Mouse (Mus musculus): ENCODE data around the gene Lrrc8d.

The Lrrc8d gene

DNA sequence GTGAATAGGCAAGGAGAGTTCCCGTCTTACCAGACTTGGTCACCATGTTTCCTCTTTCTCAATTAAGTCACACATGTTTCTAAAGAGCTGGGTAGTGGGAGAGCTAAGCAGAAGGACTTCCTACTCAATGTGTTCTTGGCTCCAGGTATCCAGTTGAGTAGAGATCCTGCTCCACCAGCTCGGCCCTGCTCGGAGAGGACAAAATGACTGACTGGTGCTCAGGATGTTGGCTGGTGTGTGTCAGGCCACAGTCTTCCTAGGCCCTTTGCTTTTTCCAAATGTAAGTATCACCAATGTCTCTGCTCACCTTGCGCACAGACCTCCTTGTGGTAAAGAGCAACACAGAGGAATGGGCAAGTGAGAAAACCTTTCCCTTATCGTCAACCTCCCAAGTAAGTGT is 161.8 kb downstream of the Lrrc8d start:
- TF ChIP-seq GATA4 (IDR thresholded peaks at IDR 0.05; ENCODE audit: insufficient replicate concordance, low read length) = no peak

DNA sequence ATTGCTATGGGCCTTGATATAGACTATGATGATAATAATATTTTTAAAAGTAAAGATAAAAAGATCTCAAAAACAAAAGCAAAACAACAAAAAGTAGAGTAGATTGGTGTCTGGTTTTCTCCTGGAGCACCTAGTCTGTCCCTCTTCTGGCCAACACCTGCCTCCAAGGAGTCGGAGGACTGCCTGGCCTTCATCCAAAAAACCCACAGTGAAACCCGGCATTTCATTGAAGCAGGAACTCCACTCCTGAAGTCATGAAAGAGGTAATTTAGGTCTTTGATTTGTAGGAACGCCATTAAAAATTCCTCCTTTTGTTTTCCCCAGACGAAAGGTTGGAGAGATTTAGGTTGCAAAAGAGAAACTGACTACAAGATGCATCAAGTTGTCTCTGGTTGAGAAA is 167.7 kb downstream of the Lrrc8d start:
- no peak for TF ChIP-seq GATA4 (IDR thresholded peaks at IDR 0.05; ENCODE audit: insufficient replicate concordance, low read length)

DNA sequence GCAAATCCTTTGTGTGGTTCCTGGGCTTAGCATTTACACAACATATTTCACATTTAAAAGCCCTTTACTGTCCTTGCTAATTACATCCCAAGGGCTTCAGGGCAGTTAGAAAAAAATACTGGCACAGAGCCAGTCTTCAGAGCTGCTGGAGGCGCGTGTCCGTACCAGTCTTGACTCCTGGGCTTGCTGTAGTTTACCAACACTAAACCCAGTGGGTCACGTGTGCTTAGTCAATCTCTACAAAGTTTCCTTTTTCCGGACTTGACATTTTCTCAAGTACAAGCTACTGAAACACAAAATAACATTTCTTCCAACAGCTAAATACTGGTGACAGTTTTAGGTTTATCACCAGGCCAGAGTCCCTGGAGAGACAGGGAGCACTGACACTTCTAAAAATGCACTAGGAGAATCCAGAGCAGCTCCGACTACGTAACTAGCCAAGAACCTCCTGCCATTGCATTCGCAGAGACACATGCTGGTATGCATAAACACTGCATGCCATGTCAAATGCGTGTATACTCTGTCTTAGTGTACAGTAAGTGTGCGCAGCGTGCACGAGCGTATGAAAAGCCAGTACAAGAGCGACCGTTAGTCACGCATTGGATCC is 168.2 kb downstream of the Lrrc8d start:
- TF ChIP-seq GATA4 (IDR thresholded peaks at IDR 0.05; ENCODE audit: insufficient replicate concordance, low read length) = no peak

DNA sequence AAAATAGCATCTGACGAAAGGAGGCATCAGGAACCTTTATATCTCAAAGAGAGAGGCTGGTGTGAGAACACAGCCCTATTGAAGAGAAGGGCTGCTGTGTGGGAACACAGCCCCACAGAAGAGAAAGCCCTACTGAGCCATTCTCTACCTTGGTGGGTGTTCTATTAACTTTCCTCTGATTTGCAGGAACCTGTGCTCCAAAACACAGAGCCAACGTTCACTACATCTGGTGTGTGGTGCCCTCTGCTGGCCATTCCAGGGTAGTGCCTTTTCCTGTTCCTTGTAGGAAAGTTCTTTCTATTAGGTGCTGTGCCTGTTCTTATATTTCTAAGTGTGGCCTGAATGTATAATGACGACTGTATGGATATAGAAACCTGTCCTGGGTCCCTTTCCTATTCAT is 168.8 kb downstream of the Lrrc8d start:
- no peak for TF ChIP-seq GATA4 (IDR thresholded peaks at IDR 0.05; ENCODE audit: insufficient replicate concordance, low read length)

DNA sequence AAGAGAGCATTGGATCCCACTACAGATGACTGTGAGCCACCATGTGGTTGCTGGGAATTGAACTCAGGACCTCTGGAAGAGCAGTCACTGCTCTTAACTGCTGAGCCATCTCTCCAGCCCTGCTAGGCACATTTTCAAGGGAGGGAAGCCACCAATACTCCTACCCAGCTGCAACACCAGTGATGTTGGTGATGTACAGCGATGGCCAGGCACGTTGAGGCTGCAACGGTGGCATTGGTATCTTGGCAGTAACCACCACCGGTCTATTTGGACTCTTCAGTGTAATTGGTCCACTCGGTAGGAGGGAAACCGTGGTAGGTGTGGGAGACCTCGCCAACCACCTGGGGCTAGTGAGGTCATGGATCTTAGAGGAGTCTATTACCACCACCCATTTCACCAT is 170.0 kb downstream of the Lrrc8d start:
- no peak for TF ChIP-seq GATA4 (IDR thresholded peaks at IDR 0.05; ENCODE audit: insufficient replicate concordance, low read length)

DNA sequence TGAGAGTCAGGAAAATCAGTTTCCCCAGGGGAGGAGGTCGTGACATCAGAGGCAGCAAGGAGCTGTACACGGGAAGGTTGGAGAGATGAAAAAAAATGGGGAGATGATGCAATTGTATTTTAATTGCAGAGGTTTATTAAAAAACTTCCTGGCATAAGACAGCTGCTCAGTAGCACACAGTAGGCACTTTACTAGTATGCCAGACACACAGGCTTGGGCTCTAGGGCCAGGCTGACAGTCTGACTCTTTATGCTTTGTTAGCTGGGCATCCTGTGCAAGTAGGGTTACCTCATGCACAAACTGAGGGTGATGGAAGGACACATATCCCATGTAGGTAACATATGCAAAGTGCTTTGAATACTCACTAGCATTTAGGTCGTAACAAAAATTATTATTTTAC is 171.4 kb downstream of the Lrrc8d start:
- no peak for TF ChIP-seq GATA4 (IDR thresholded peaks at IDR 0.05; ENCODE audit: insufficient replicate concordance, low read length)

DNA sequence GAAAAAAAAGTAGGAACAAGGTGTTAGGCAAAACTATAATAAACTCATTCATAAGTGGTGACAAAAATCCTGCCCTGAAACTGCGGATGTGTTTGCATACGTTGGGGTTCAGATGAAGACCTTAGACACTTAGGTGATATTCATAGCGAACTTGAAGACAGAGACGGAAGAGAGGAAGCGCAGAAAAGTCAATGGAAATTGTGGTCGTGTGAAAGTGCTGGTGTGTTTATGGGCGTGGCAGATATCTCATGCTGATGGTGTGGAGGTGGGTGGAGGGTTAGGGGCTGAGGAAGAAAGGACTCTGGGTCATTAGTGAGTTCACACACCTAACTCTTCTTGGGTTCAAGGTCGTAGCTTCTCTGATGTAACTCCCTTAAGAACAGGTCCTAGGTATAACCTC is 172.4 kb downstream of the Lrrc8d start:
- TF ChIP-seq GATA4 (IDR thresholded peaks at IDR 0.05; ENCODE audit: insufficient replicate concordance, low read length) = no peak

DNA sequence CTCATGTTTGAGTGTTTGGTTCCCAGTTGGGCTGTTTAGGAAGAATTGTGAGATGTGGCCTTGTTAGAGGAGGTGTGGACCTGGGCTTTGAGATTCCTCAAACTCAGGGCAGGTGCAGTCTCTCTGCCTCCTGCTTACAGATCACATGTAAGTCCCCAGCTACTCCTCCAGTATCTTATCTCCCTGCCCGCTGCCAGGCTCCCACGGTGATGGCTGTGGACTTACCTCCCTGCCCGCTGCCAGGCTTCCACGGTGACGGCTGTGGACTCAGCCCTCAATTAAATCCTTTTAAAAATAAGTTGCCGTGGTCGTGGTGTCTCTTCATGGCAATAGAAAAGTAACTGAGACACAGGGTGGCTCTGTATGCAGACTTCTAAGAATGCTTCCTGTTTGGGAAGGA is 173.1 kb downstream of the Lrrc8d start:
- TF ChIP-seq GATA4 (IDR thresholded peaks at IDR 0.05; ENCODE audit: insufficient replicate concordance, low read length) = no peak

DNA sequence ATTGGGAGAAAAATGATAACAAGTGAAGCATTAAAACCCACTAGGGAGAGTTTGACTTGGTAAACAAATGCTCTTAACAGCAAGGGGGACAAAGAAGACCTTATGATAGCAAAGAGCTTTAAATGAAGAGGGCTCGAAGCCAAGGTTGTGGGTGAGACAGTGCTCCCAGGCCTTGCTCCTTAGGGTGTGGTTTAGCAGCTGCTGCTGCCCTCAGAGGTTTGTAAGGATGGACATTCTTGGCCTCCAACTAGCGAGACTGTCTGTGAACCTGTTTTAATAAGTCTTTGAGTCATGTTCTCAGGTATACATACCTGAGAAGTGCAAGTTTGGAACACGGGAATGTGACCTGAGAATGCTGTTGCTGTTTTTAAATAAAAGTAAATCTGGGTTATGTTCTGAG is 174.0 kb downstream of the Lrrc8d start:
- no peak for TF ChIP-seq GATA4 (IDR thresholded peaks at IDR 0.05; ENCODE audit: insufficient replicate concordance, low read length)

DNA sequence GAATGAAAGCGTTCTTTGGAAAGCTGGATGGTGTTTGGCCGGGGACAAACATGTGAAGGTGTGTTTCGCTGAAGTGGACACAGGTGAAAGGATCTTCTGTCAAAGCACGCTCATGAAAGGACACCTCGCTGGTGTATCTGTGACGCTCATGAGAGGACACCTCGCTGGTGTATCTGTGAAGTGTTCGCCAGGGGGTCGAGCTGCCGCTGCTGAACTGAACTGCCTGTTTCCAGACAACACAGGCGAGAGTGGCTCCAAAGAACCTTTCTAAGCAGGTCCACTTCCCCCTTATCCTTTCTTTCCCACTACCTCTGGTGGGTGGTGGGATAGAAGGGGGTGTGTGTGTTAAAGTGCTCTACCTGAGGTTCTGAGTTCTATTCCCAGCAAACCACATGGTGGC is 174.7 kb downstream of the Lrrc8d start:
- TF ChIP-seq GATA4 (IDR thresholded peaks at IDR 0.05; ENCODE audit: insufficient replicate concordance, low read length) = no peak

DNA sequence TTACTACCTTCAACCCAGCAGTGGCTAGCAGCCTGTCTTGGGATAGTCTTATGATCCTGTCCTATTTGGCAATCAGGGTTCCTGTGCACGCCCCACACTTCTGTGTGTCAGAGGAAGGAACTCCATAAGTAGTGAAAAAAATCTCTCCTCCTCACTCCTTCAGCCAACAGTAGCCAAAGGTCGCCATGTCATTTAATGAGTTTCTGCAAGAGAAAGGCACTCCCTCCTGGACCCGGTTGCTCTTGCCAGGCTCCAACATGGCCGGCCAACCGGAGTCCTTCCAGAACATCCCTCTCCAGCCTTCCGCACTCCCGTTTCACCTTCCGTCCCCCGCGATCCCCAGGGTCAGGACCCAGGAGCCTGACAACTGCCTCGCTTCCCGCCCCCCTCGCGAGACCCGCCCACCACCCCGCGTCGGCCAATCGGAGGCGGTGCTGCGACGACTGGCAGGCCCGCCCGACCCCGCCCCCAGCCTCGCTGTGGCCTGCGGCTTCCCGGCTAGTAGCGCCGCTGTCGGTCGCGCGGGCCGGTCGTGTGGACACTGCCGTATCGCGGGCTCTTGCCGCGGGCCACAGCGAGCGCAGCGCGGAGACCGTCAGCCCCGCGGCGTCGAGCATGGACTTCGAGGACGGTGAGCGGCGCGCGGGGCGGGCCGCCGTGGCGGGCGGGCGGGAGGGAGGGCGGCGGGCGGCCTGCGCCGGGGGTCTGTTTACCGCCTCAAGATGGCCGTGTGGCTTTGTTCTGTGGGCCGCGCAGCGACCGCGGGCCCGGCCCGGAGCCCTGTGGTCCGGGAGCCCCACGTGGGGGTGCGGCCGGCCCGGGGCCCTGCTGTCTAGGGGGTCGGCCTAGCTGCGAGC is 176.5 kb downstream of the Lrrc8d start, which contains the start of gene Zfp326:
Zfp326 (plus strand) TSS at position 498 of the 857 bp plus-strand sequence.
- TF ChIP-seq GATA4 (IDR thresholded peaks at IDR 0.05; ENCODE audit: insufficient replicate concordance, low read length) = peak; percentile 40; the same call in 1 of the 2 replicates

DNA sequence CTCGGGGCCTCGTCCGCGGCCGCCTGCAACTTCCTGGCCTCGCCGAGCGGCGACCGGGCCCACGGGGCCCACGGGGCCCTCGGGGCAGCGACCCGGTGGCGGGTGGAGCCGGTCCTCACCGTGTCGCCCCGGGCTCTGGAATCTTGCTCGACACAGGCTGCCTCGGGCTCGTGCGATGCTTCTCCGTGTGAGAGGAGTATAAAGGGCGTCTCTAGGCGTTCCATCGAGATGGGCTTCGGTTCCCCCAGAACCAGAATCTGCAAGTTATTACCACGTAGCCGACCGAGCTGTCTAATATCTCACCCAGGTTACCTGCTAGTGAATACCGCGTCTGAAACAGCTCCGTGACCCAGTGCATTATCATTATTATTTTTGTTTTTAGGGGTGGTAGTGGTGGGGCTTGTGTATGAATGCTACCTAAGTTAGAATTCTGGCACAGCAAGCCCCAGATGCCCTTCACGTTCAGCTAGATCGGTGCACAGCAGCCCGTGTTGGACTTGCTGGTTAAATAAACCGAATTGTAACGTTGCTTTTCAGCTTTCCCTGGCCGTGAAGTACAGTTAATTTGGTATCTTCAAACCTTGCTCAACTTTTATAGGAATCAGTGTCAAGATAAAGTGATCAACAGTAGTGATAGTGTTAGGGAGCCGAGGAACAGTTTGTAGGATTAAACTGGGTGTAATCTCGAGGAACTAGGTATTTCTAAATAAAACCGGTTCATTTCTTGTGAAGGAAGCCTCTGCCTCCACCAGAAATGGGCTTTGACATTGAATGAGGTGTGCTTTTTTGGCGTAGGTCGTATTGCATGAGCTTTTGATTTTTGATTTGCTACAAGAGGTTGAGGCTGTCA is 177.4 kb downstream of the Lrrc8d start:
- no peak for TF ChIP-seq GATA4 (IDR thresholded peaks at IDR 0.05; ENCODE audit: insufficient replicate concordance, low read length)

All from liver, adult (tissue).